Mouse (Mus musculus) liver, adult 2 months (tissue): ENCODE measurements around the gene Cenpm. TPM values are rescaled to one million over a fixed set of nuclear protein-coding genes. Genes with fewer than 3 reads are reported as not detected.

Experiments used
- DNase-seq: peaks from one replicate; pipeline ENCODE4 v3.0.0-alpha.2; 2011; ENCODE audit warnings: low read depth, low spot score; ENCODE audit errors: extremely low read depth
- H3K27ac ChIP-seq: fragments of 200-500 bp; replicated peaks from 2 replicates; pipeline ENCODE4 v1.5.1; 2012; ENCODE audit warnings: low read depth, mild to moderate bottlenecking, control low read depth, inconsistent platforms, low read length; ENCODE audit not compliant: insufficient read depth
- H3K27me3 ChIP-seq: fragments of 200-500 bp; 2 replicates; pipeline ENCODE4 v1.6.1; 2012; ENCODE audit warnings: mild to moderate bottlenecking, moderate library complexity, low read length, inconsistent platforms; ENCODE audit not compliant: control insufficient read depth, insufficient read depth
- H3K36me3 ChIP-seq: fragments of 200-500 bp; 2 replicates; pipeline ENCODE4 v1.6.1; 2012; ENCODE audit warnings: low read length, inconsistent platforms; ENCODE audit not compliant: control insufficient read depth, insufficient read depth
- H3K4me1 ChIP-seq: fragments of 200-500 bp; 2 replicates; pipeline ENCODE4 v1.6.1; 2011; ENCODE audit warnings: low read length; ENCODE audit not compliant: control insufficient read depth, insufficient read depth
- H3K4me3 ChIP-seq: fragments of 200-500 bp; 2 replicates; pipeline ENCODE4 v1.5.1; 2011; ENCODE audit warnings: low read depth, mild to moderate bottlenecking, control low read depth, low read length, moderate library complexity; ENCODE audit not compliant: insufficient read depth
- H3K79me2 ChIP-seq: fragments of 200-500 bp; 2 replicates; pipeline ENCODE4 v1.6.1; 2012; ENCODE audit warnings: inconsistent platforms, mild to moderate bottlenecking, low read length, moderate library complexity; ENCODE audit not compliant: control insufficient read depth, insufficient read depth
- H3K9ac ChIP-seq: fragments of 200-500 bp; 2 replicates; pipeline ENCODE4 v1.6.1; 2012; ENCODE audit warnings: low read depth, mild to moderate bottlenecking, control low read depth, inconsistent platforms, low read length
- CTCF ChIP-seq: fragments of 200-500 bp; IDR thresholded peaks from 2 replicates; pipeline ENCODE4 v1.5.1; 2011; ENCODE audit warnings: low read depth, low read length, control low read depth
- POLR2A ChIP-seq: fragments of 200-500 bp; IDR thresholded peaks from 2 replicates; pipeline ENCODE4 v1.6.1; 2011; ENCODE audit warnings: low read length, control low read depth; ENCODE audit not compliant: insufficient read depth; ENCODE audit errors: extremely low read depth
- WGBS: fragments of 180-500 bp; shearing (Covaris S2); methylation state at CpG from one replicate; pipeline ENCODE4 v1.1.7; 2018; 5-methylcytosine and 5-hydroxymethylcytosine counted together
- polyA plus RNA-seq: library from polyadenylated mRNA; depleted of rRNA; stranded (reverse); fragments of >200 nt; gene quantifications from 2 replicates; pipeline ENCODE4 v1.2.3, GENCODE M21; 2012
- total RNA-seq: library from RNA; depleted of rRNA; stranded (reverse); fragments of >200 nt; gene quantifications from 2 replicates; pipeline ENCODE4 v1.2.3, GENCODE M21; 2014

Gene Cenpm
- total and polyA plus RNA-seq, 2 experiments, result 3.0 to 11.5 TPM

DNA sequence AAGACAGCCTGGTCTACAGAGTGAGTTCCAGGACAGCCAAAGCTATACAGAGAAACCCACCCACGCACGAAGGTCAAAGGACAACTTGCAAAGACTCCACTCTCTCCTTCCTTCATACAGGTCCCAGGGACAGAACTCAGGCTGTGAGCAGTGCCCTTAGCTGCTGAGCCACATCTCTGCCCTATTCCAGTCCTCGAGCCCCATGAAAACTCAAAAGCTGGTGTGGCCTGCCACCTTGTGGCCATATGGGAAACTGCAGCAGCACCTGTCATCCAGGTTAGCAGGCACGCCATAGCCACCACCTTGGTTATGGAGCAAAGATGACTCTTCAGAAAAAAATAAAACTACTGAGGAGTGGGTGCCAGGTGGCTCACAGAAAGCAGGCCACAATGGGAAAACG, 8.0 kb downstream of the Cenpm start:
- Histone ChIP-seq H3K36me3 (no peaks in the 10 kb centered on the region), H3K79me2 (no peaks in the 10 kb centered on the region), H3K9ac (no peak overlapping the region), H3K4me1 (peaks cover 3% of the 10 kb centered on the region), H3K27ac (no peak overlapping the region), H3K4me3 (no peak overlapping the region), H3K27me3 (no peaks in the 10 kb centered on the region)
- TF ChIP-seq POLR2A (no peak), CTCF (peak; percentile 99)
- WGBS, result 12% methylated on average over 5 of the region's 5 CpGs
- DNase-seq, result peak; percentile 44

DNA sequence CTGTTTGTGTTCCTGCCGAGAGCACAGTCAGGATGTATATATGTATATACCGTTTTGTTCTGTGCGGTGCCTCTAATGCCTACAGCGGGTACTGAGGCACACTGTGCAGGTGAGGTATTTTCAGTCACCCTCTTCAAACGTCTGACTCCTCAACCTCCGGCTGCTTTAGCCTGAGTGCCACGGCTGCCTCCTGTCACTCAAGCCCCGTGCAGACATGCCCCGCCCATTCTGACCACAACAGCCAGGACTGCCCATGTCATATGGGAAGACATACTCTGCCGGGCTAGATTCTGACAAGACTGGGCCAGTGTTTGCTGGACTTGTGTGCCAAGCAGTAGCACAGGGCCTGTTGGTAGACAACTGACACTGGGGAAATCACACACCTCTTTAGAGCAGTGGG, 8.9 kb downstream of the Cenpm start:
- WGBS, result 87% methylated on average over 10 of the region's 10 CpGs
- Histone ChIP-seq H3K27ac (no peak overlapping the region), H3K36me3 (no peaks in the 10 kb centered on the region), H3K4me3 (no peak overlapping the region), H3K9ac (no peak overlapping the region), H3K27me3 (no peaks in the 10 kb centered on the region), H3K4me1 (peaks cover under 1% of the 10 kb centered on the region; the same call in 1 of the 2 replicates), H3K79me2 (no peaks in the 10 kb centered on the region)
- TF ChIP-seq POLR2A (no peak), CTCF (no peak)
- DNase-seq, result no peak

GRCm38 (mm10) chr15:82232651-82233050, 11.9 kb downstream of the Cenpm start:
- TF ChIP-seq POLR2A (no peak), CTCF (no peak)
- no peak overlapping the region for H3K27ac ChIP-seq
- H3K9ac ChIP-seq, result no peak overlapping the region
- no peaks in the 10 kb centered on the region for H3K36me3 ChIP-seq
- no peaks in the 10 kb centered on the region for H3K27me3 ChIP-seq
- H3K4me3 ChIP-seq, result no peak overlapping the region
- H3K4me1 ChIP-seq, result no peaks in the 10 kb centered on the region
- no peaks in the 10 kb centered on the region for H3K79me2 ChIP-seq
- WGBS, result 92% methylated on average over 4 of the region's 4 CpGs
- DNase-seq, result no peak

DNA sequence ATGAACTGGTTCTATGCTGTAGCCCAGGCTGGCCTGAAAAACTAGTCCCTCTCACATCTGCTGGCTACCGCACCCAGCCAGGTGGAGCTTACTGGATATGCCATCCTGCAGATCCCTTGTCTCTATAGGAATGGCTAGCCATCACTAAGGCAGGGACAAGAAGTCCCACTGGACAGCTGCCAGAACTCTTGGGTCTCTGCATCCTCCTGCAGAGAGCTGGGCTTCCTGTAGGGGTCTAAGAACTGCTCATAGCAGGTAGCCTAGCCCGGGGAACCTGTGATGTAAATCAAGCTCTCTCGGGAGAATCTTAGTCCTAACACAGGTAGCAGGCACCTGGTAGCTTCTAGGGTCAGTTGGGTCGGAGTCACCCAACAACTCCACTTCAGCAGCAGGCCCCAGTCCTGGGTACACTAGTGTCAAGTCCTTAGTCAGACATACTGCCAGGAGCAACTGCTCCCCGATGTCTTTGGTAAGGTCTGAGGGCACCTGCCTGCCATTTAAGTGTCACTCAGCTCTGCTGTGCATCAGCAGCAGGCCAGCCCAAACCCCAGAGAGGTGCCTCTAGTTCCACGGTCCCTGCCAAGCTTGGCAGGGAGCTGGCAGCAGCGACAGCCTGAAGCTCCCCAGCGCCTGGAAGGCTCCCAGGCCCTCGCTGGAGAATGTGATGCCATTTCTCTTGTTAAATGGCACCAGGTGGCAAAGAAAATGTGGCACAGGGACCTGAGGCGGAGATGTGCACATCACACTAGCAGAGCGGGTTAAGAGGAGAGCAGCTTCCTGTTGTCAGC, 12.8 kb downstream of the Cenpm start:
- Histone ChIP-seq H3K4me1 (no peaks in the 10 kb centered on the region), H3K9ac (no peak overlapping the region), H3K79me2 (no peaks in the 10 kb centered on the region), H3K36me3 (no peaks in the 10 kb centered on the region), H3K27ac (no peak overlapping the region), H3K27me3 (no peaks in the 10 kb centered on the region), H3K4me3 (no peak overlapping the region)
- WGBS, result 65% methylated on average over 11 of the region's 11 CpGs
- TF ChIP-seq POLR2A (no peak), CTCF (no peak)
- no peak for DNase-seq

- H3K36me3 ChIP-seq, result no peaks in the 10 kb centered on the region
- no peak overlapping the region for H3K27ac ChIP-seq
- no peaks in the 10 kb centered on the region for H3K27me3 ChIP-seq
- TF ChIP-seq CTCF, result no peak
- no peak for TF ChIP-seq POLR2A
- H3K79me2 ChIP-seq, result no peaks in the 10 kb centered on the region
- no peak overlapping the region for H3K4me3 ChIP-seq
- no peak for DNase-seq
- WGBS, result 69% methylated on average over 4 of the region's 4 CpGs
- H3K9ac ChIP-seq, result no peak overlapping the region
- no peaks in the 10 kb centered on the region for H3K4me1 ChIP-seq
Observed at GRCm38 (mm10) chr15:82231100-82231499, 13.4 kb downstream of the Cenpm start.

DNA sequence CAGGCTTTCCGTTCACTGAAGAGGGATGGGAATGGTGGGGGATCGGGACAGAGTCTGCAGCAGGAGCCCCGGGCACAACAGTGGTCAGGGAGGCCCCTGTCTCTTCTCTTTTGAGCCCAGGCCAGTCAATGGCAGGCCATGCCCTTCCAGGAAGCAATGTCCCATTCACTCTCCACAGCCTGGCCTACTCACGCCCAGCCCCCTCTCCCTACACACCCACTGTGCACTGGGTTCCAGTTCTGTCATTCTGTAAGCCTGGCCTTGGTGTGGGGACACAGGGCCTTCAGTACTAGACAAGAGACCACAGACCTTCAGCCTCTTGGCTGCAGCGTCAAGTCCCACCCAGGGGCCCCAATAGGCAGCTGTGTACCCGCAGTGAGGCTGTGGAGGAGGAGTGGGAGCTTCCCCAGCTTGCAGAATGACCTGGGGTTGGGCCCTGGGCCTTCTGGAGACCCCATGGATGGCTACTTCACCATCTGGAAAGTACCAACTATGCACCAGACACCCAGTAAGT, 14.4 kb downstream of the Cenpm start:
- Histone ChIP-seq H3K9ac (no peak overlapping the region), H3K79me2 (no peaks in the 10 kb centered on the region), H3K4me3 (no peak overlapping the region), H3K27me3 (no peaks in the 10 kb centered on the region), H3K4me1 (no peaks in the 10 kb centered on the region), H3K27ac (no peak overlapping the region), H3K36me3 (no peaks in the 10 kb centered on the region)
- DNase-seq, result no peak
- TF ChIP-seq CTCF (no peak), POLR2A (no peak)
- WGBS, result 83% methylated on average over 6 of the region's 6 CpGs
